Mouse (Mus musculus) heart, postnatal 0 days (tissue): Measurements from ENCODE around the gene Ogdh. TPM values are rescaled to one million over a fixed set of nuclear protein-coding genes. Genes with fewer than 3 reads are reported as not detected.

ENCODE experiments used
- ATAC-seq: fragments of 200-750 bp; cut with Nextera tagmentation; 2 replicates; pipeline ENCODE4 v1.8.0; 2017; ENCODE audit warnings: low read depth, moderate number of reproducible peaks, moderate library complexity; ENCODE audit not compliant: insufficient read depth
- DNase-seq: peaks from one replicate; pipeline ENCODE4 v3.0.0-alpha.2; 2016; ENCODE audit warnings: low spot score
- H3K27ac ChIP-seq: fragments of 300-500 bp; sonication (generic); 2 replicates; pipeline ENCODE4 v1.5.1; 2014; ENCODE audit warnings: low read depth, mild to moderate bottlenecking
- H3K27me3 ChIP-seq: fragments of 300-500 bp; sonication (generic); 2 replicates; pipeline ENCODE4 v1.6.1; 2014; ENCODE audit warnings: low read length, mixed read lengths; ENCODE audit not compliant: control insufficient read depth, insufficient read depth
- H3K36me3 ChIP-seq: fragments of 300-500 bp; sonication (generic); replicated peaks from 2 replicates; pipeline ENCODE4 v1.6.1; 2014; ENCODE audit warnings: low read length, mixed read lengths; ENCODE audit not compliant: control insufficient read depth, insufficient read depth
- H3K4me1 ChIP-seq: fragments of 300-500 bp; sonication (generic); 2 replicates; pipeline ENCODE4 v1.6.1; 2014; ENCODE audit warnings: antibody characterized with exemption; ENCODE audit not compliant: control insufficient read depth, insufficient read depth
- H3K4me2 ChIP-seq: fragments of 300-500 bp; sonication (generic); 2 replicates; pipeline ENCODE4 v1.6.1; 2014; ENCODE audit warnings: low read depth, mild to moderate bottlenecking, low read length, moderate library complexity
- H3K4me3 ChIP-seq: fragments of 300-500 bp; sonication (generic); 2 replicates; pipeline ENCODE4 v1.5.1; 2014; ENCODE audit warnings: low read depth, low read length
- H3K9ac ChIP-seq: fragments of 300-500 bp; sonication (generic); replicated peaks from 2 replicates; pipeline ENCODE4 v1.6.1; 2014; ENCODE audit warnings: low read depth, low read length, mixed read lengths
- H3K9me3 ChIP-seq: fragments of 300-500 bp; sonication (generic); replicated peaks from 2 replicates; pipeline ENCODE4 v1.6.1; 2016; ENCODE audit warnings: low read length; ENCODE audit not compliant: control insufficient read depth
- CTCF ChIP-seq: IDR thresholded peaks from 2 replicates; pipeline ENCODE4 v1.5.1; 2016; ENCODE audit warnings: antibody characterized with exemption, control low read depth, low read depth
- EP300 ChIP-seq: IDR thresholded peaks from 2 replicates; pipeline ENCODE4 v1.6.1; 2016; ENCODE audit warnings: antibody characterized with exemption, low read depth
- WGBS: fragments of 180-500 bp; shearing (Covaris S2); extraction: QIAGEN DNeasy Blood & Tissue Kit; methylation state at CpG from one replicate; pipeline ENCODE4 v1.1.7; 2014; 5-methylcytosine and 5-hydroxymethylcytosine counted together
- microRNA-seq: library from miRNA; unstranded; fragments of <30 nt; microRNA quantifications from one replicate; pipeline ENCODE4, GENCODE M21; 2016
- polyA plus RNA-seq: library from polyadenylated mRNA; unstranded; fragments of >200 nt; fragmentation: Nextera tagmentation; extraction: Ambion mirVana; gene quantifications from 2 replicates; pipeline ENCODE4 v1.2.1, GENCODE M21; 2015
- total RNA-seq: library from RNA; depleted of rRNA; stranded (reverse); fragments of >200 nt; gene quantifications from 2 replicates; pipeline ENCODE4 v1.2.3, GENCODE M21; 2014; ENCODE audit warnings: low replicate concordance; rRNA removed

Gene Ogdh
- total and polyA plus RNA-seq, 2 experiments from 2014 or later: 338 to 412 TPM

DNA sequence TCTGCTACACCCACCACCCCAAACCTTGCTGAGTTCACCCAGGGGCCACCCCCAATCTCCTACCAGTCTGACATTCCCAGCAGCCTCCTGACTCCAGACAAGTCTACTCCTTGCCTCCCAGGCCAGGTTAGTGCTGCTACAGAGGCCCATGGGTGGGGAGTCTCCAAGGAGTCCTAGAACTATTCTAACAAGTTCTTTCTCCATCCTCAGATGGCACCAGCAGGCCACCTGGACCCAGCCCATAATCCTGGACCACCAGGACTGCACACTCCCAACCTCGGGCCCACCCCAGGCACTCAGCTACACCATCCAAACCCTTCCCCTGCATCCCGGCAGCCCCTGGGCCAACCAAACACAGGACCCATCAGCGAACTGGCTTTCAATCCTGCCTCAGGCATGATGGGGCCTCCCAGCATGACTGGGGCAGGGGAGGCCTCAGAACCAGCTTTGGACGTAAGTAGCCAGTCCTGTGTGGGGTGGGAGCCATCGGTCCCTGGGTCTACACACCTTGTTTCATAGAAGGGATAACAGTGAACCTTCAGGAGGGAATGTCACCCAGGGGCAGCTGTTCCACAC is 112.5 kb downstream of the Ogdh start:
- TF ChIP-seq CTCF (no peak), EP300 (no peak)
- no peaks in the 10 kb centered on the region for H3K9me3 ChIP-seq
- H3K36me3 ChIP-seq: peaks cover 66% of the 10 kb centered on the region
- H3K4me3 ChIP-seq: no peak overlapping the region
- ATAC-seq (no peak), DNase-seq (no peak)
- H3K27ac ChIP-seq: peak overlapping the region; percentile 91
- WGBS: 90% methylated on average over 5 of the region's 5 CpGs
- H3K9ac ChIP-seq: no peak overlapping the region
- H3K27me3 ChIP-seq: no peaks in the 10 kb centered on the region
- peaks cover 34% of the 10 kb centered on the region for H3K4me1 ChIP-seq
- no peak overlapping the region for H3K4me2 ChIP-seq

DNA sequence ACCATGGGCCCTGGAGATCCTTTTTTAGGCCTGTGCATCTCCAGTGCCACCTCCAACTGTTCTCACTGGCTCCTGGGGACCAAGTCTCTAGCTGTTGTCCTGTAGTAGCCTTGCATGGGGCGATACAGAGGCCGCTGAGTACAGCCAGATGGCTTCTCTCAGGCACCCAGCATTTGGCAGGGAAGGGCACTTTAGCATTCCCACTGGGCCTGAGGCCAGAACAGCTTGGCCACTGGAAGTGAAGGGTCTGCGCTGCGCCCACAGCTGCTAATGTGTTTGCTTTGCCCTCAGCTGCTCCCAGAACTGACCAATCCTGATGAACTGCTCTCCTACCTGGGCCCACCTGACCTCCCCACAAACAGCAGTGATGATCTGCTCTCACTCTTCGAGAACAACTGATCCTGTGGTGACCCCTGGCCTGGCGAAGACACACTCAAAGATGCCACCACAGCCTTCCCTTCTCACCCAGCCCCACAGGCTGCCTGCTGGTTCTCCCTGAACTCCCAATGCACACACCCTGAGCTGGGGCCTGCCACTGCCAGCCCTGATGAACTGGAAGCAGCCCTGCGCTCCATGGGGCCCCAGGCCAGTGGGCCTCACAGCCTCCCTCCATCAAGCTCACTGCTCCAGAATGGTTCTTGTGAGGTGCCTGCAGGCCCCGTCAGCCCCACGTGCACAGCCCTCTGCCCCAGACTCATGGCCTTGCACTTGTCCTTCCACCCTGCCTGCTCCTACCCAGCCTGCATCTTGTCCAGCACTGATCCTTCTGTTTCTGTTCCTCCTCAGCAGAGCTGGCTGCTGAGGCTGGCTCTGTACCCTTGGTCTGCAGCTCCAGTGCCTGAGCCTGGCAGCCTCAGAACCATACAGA is 113.5 kb downstream of the Ogdh start:
- DNase-seq (peak; percentile 88), ATAC-seq (peak; percentile 82)
- H3K9me3 ChIP-seq: no peaks in the 10 kb centered on the region
- peaks cover 34% of the 10 kb centered on the region for H3K4me1 ChIP-seq
- 0 out of 2 replicates have a peak overlapping the region, but pooled peaks have one; percentile 3 for H3K9ac ChIP-seq
- H3K4me3 ChIP-seq: no peak overlapping the region
- 0 out of 2 replicates have a peak overlapping the region, but pooled peaks have one; percentile 2 for H3K4me2 ChIP-seq
- H3K27me3 ChIP-seq: no peaks in the 10 kb centered on the region
- peak overlapping the region; percentile 91 for H3K27ac ChIP-seq
- 53% methylated on average over 9 of the region's 9 CpGs for WGBS
- peaks cover 56% of the 10 kb centered on the region for H3K36me3 ChIP-seq
- TF ChIP-seq CTCF (no peak), EP300 (0 out of 2 replicates have a peak, but pooled peaks have one; percentile 59)

DNA sequence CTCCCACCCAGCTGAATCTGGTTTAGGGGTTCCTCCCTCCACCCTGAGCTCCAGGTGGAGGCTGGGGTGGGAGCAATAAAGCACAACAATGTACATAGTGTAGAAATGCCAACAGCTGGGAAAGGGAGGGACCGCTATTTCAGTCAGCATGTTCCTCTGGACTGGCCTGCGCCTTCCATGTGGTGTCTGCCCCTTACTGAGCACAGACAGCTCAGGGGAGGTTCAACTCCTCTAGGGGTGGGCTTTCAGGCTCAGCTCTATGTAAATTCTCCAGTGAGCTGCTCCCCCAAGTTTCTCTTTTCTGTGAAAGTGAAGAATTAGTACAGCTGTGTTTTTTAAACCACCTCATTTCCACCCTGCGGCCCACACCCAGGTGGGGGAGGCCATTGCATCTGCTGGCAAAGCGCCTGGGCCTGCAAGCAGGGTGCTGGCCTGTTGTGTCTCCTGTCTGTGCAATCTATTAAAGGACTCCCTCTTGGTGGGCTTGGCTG is 114.2 kb downstream of the Ogdh start:
- 51% methylated on average over 4 of the region's 4 CpGs for WGBS
- H3K9ac ChIP-seq: peak overlapping the region; percentile 1; the same call in 1 of the 2 replicates
- no peak overlapping the region for H3K4me3 ChIP-seq
- H3K27ac ChIP-seq: peak overlapping the region; percentile 91
- no peaks in the 10 kb centered on the region for H3K27me3 ChIP-seq
- DNase-seq (no peak), ATAC-seq (peak; percentile 14; the same call in 1 of the 2 replicates)
- peaks cover 34% of the 10 kb centered on the region for H3K4me1 ChIP-seq
- H3K36me3 ChIP-seq: peaks cover 50% of the 10 kb centered on the region
- H3K4me2 ChIP-seq: no peak overlapping the region
- TF ChIP-seq CTCF (no peak), EP300 (no peak)
- no peaks in the 10 kb centered on the region for H3K9me3 ChIP-seq

Small RNA genes within 50 kb of the gene (microRNA-seq; reads per million reads assigned to microRNA genes)
- gene Mir7651: 0.89 reads per million

Other genes starting within 250 kb of the Ogdh start
- gene Camk2b, start 225.3 kb upstream of the Ogdh start, total RNA-seq: 3.0 and 6.3 TPM in 2 replicates
- 2.5 and 3.4 TPM in 2 replicates for gene Camk2b, start 225.3 kb upstream of the Ogdh start, polyA plus RNA-seq
- gene A730071L15Rik, start 91.6 kb upstream of the Ogdh start, total RNA-seq: not detected in 2 replicates
- 0.30 and 0.41 TPM in 2 replicates for gene A730071L15Rik, start 91.6 kb upstream of the Ogdh start, polyA plus RNA-seq
- gene Nudcd3, start 91.2 kb upstream of the Ogdh start, total RNA-seq: 37.0 and 37.8 TPM in 2 replicates
- 25.0 and 29.2 TPM in 2 replicates for gene Nudcd3, start 91.2 kb upstream of the Ogdh start, polyA plus RNA-seq
- gene Npc1l1, start 61.5 kb upstream of the Ogdh start, total RNA-seq: not detected in 2 replicates
- 0.04 TPM in 1 of 2 replicates, not detected in the other for gene Npc1l1, start 61.5 kb upstream of the Ogdh start, polyA plus RNA-seq
- 45.5 and 46.1 TPM in 2 replicates for gene Ddx56, start 23.9 kb upstream of the Ogdh start, total RNA-seq
- gene Ddx56, start 23.9 kb upstream of the Ogdh start, polyA plus RNA-seq: 41.2 and 41.4 TPM in 2 replicates
- 93.4 and 124 TPM in 2 replicates for gene Tmed4, start 16.8 kb upstream of the Ogdh start, total RNA-seq
- gene Tmed4, start 16.8 kb upstream of the Ogdh start, polyA plus RNA-seq: 83.7 and 90.5 TPM in 2 replicates
- 42.3 and 45.4 TPM in 2 replicates for gene Zmiz2, start 97.4 kb downstream of the Ogdh start, total RNA-seq
- 6.9 and 7.0 TPM in 2 replicates for gene Zmiz2, start 97.4 kb downstream of the Ogdh start, polyA plus RNA-seq
- 2,268 and 2,353 TPM in 2 replicates for gene Ppia, start 123.8 kb downstream of the Ogdh start, total RNA-seq
- gene Ppia, start 123.8 kb downstream of the Ogdh start, polyA plus RNA-seq: 3,654 and 3,756 TPM in 2 replicates
- gene H2afv, start 152.8 kb downstream of the Ogdh start, total RNA-seq: 106 and 157 TPM in 2 replicates
- gene H2afv, start 152.8 kb downstream of the Ogdh start, polyA plus RNA-seq: 213 and 232 TPM in 2 replicates
- gene Purb, start 184.3 kb downstream of the Ogdh start, total RNA-seq: 40.4 and 48.4 TPM in 2 replicates
- gene Purb, start 184.3 kb downstream of the Ogdh start, polyA plus RNA-seq: 18.4 and 22.0 TPM in 2 replicates
- gene Myo1g, start 229.3 kb downstream of the Ogdh start, total RNA-seq: 0.65 and 1.6 TPM in 2 replicates
- 0.49 and 0.56 TPM in 2 replicates for gene Myo1g, start 229.3 kb downstream of the Ogdh start, polyA plus RNA-seq